Mouse (Mus musculus): ENCODE measurements at regions not wholly inside any gene's neighbourhood (a gene's known extent, or its start where the extent isn't known, plus 50 kb on each side); places are given as distances from the start of the nearest gene placed in this dataset.
"Not testable (repeated sequence)": the region's sequence is repeated elsewhere in the genome, so short reads cannot be mapped to it uniquely, and the experiment has no call there.

DNA sequence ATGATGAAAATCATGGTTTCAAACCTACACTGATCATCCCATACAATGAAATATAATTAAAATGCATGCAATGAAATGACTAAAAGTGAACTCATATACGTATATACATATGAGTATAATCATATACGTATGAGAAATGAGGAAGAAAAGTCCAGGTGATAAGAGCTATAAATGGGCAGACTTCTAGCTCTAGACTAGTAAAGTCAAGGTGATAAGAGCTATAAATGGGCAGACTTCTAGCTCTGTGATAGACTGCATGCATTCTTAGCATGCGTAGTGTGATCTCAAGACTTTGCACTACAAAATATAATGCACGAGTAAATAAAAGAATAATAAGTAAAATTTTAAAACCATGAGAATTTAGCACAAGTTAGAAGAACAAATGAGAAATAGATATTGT, 606.2 kb upstream of the Gpc5 start:
- Histone ChIP-seq H3K36me3 (replicated peaks) (no peaks in the 10 kb centered on the region), H3K4me1 (peaks cover 7% of the 10 kb centered on the region), H3K9me3 (no peaks in the 10 kb centered on the region), H3K27me3 (ENCODE audit: poor library complexity, severe bottlenecking) (no peaks in the 10 kb centered on the region), H3K4me3 (no peak overlapping the region), H3K27ac (no peak overlapping the region)
- no peak for DNase-seq (ENCODE audit: extremely low spot score, low spot score)
- WGBS = 98% methylated on average over 4 of the region's 4 CpGs

DNA sequence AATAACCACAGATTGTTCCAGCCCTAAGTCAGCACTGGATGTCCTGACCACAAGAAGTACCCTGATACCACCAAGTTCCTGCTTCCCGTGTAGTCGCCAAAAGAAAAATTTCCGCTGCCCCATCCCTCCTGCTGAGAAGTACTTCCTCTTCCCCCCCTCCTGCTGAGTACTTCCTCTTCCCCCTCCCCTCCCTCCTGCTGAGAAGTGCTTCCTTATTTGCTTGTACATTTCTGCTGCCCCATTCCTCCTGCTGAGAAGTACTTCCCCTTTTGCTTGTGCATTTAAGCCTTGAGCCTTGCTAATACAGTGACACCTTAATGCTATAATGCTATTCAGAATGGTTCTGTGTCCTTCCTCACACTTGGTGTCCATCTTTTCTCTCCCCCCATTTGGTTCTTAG, 598.6 kb upstream of the Gpc5 start:
- not testable (repeated sequence) for H3K27ac ChIP-seq; H3K36me3 ChIP-seq (replicated peaks); H3K27me3 ChIP-seq (ENCODE audit: poor library complexity, severe bottlenecking); DNase-seq (ENCODE audit: extremely low spot score, low spot score); H3K4me1 ChIP-seq; H3K4me3 ChIP-seq; H3K9me3 ChIP-seq
- WGBS = 100% methylated on average over 3 of the region's 3 CpGs

- H3K36me3 ChIP-seq (replicated peaks) = no peaks in the 10 kb centered on the region
- no peak overlapping the region for H3K27ac ChIP-seq
- H3K4me3 ChIP-seq = no peak overlapping the region
- no peaks in the 10 kb centered on the region for H3K27me3 ChIP-seq (ENCODE audit: poor library complexity, severe bottlenecking)
- DNase-seq (ENCODE audit: extremely low spot score, low spot score) = no peak
- no peaks in the 10 kb centered on the region for H3K9me3 ChIP-seq
- H3K4me1 ChIP-seq = no peaks in the 10 kb centered on the region
Observed at GRCm38 (mm10) chr14:114504976-114505375, 587.0 kb upstream of the Gpc5 start.

DNA sequence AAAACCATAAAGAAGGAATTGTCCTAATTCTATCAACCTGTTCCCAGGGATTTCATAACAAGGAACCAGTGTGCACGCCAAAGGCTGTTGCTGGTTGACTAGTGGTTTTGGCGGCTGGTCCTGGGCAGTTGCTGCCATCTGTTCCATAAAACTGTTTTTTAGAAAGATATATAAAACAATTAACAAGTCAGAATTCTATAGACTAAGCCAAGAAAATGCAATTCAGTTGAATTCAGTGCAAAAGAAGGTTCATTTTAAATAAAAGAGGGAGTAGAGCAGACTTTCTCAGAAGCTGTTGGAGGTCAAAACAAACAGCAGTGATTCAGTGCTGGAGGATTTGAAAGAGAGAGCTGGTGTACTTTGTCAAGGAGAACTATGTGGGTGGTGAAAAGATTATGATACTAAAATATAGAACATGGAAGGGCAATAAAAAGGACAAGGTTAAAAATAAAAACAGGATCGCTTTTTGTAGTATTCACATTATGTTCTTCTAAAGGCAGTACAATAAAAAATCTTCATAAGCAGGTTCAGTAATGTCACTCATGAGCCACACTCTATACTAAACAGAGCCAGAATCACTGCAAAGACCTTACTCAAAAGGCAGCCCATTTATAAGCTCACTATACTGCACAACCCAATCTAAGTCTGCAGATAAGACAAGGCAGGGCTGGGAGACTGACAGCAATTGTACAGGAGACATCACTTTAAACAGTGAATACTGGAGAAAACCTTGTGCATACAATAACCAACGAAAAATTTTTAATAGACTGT, 543.9 kb upstream of the Gpc5 start:
- Histone ChIP-seq H3K4me3 (no peak overlapping the region), H3K4me1 (no peaks in the 10 kb centered on the region), H3K27ac (no peak overlapping the region), H3K9me3 (no peaks in the 10 kb centered on the region), H3K36me3 (replicated peaks) (no peaks in the 10 kb centered on the region), H3K27me3 (ENCODE audit: poor library complexity, severe bottlenecking) (no peaks in the 10 kb centered on the region)
- no peak for DNase-seq (ENCODE audit: extremely low spot score, low spot score)
- 84% methylated on average over 4 of the region's 4 CpGs for WGBS

DNA sequence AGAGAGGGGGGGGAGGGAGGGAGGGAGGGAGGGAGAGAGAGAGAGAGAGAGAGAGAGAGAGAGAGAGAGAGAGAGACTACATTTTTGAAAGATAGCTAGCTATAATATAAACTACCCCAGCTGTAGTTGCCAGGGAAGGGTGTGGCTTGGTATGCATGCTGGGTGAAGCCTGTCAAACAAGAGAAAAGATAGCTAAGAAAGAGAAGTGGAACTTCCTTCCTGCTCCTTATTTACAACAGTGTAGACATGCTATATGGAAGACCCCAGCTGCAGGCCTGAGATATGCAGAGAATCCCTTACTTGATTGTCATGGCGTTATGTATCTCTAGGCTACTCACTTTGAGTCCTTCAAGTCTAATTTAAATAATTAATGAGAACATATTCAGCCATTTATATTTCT, 542.9 kb upstream of the Gpc5 start:
- Histone ChIP-seq H3K9me3 (no peaks in the 10 kb centered on the region), H3K27ac (no peak overlapping the region), H3K4me1 (no peaks in the 10 kb centered on the region), H3K27me3 (ENCODE audit: poor library complexity, severe bottlenecking) (no peaks in the 10 kb centered on the region), H3K36me3 (replicated peaks) (no peaks in the 10 kb centered on the region), H3K4me3 (no peak overlapping the region)
- no peak for DNase-seq (ENCODE audit: extremely low spot score, low spot score)
- whole genome bisulfite sequencing = 98% methylated on average over 1 of the region's 1 CpGs

GRCm38 (mm10) chr14:114566411-114567030, 525.5 kb upstream of the Gpc5 start:
- Histone ChIP-seq H3K27ac (no peak overlapping the region), H3K4me1 (no peaks in the 10 kb centered on the region), H3K27me3 (ENCODE audit: poor library complexity, severe bottlenecking) (no peaks in the 10 kb centered on the region), H3K36me3 (replicated peaks) (no peaks in the 10 kb centered on the region), H3K9me3 (no peaks in the 10 kb centered on the region), H3K4me3 (no peak overlapping the region)
- 47% methylated on average over 4 of the region's 4 CpGs for WGBS
- no peak for DNase-seq (ENCODE audit: extremely low spot score, low spot score)

GRCm38 (mm10) chr14:114567673-114568309, 524.2 kb upstream of the Gpc5 start:
- Histone ChIP-seq H3K36me3 (replicated peaks) (no peaks in the 10 kb centered on the region), H3K27me3 (ENCODE audit: poor library complexity, severe bottlenecking) (no peaks in the 10 kb centered on the region), H3K4me1 (no peaks in the 10 kb centered on the region), H3K27ac (no peak overlapping the region), H3K4me3 (no peak overlapping the region), H3K9me3 (no peaks in the 10 kb centered on the region)
- whole genome bisulfite sequencing = 25% methylated on average over 14 of the region's 14 CpGs
- peak; percentile 37 for DNase-seq (ENCODE audit: extremely low spot score, low spot score)

DNA sequence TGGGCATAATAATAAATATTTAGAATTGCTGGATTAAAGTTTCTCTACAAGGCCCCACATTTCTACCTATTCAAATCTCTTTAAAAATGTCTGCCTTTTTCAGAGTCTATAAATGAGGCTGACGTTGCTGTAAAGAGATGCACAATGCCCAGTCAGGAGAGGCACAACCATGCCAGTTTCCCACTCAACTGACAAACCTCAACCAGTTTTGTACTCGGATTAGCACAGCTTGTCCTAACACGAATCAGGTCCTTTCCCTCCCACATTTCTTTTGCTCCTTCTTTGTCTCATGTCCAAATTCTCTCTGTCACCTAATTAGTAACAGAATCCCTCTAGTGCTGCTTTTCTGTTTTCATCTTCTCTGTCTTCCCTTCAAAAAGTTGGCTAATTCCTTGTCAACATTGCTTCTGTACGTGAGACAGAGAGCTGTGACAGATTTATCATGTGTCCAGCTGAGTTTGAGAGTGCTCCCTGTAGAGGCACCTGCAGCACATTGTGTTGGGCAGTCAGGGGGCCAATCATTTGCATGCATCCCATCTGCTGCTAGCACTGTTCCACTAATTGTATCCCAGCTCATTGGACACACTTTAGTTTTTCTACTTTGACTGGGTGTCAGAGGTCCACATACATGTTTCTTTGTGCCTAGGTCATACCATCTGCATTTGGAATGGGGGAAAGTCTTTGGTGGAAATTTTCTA, 504.5 kb upstream of the Gpc5 start:
- 18% methylated on average over 4 of the region's 4 CpGs for WGBS
- H3K4me1 ChIP-seq = peaks cover 9% of the 10 kb centered on the region
- no peaks in the 10 kb centered on the region for H3K27me3 ChIP-seq (ENCODE audit: poor library complexity, severe bottlenecking)
- DNase-seq (ENCODE audit: extremely low spot score, low spot score) = no peak
- no peak overlapping the region for H3K27ac ChIP-seq
- no peak overlapping the region for H3K4me3 ChIP-seq
- no peaks in the 10 kb centered on the region for H3K9me3 ChIP-seq
- H3K36me3 ChIP-seq (replicated peaks) = no peaks in the 10 kb centered on the region

DNA sequence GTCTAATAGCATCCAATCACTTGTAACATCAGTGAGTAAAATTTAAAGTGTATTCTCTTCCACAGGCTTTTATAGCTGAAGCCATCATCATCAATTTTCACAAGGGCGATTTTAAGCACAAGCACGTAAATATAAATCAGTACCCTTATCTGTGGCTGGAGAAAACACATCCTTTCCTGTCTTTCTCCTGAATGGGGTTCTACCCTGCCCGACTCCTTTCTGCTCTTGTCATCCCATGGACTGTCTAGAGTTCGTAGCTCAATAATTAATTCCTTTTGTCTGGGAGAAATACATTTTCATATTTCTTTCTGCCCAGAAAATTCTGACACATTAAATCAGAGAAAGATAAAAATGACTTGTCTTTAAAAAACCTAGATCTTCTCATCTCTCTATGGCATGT, 482.7 kb upstream of the Gpc5 start:
- WGBS = 89% methylated on average over 4 of the region's 4 CpGs
- no peaks in the 10 kb centered on the region for H3K36me3 ChIP-seq (replicated peaks)
- DNase-seq (ENCODE audit: extremely low spot score, low spot score) = no peak

DNA sequence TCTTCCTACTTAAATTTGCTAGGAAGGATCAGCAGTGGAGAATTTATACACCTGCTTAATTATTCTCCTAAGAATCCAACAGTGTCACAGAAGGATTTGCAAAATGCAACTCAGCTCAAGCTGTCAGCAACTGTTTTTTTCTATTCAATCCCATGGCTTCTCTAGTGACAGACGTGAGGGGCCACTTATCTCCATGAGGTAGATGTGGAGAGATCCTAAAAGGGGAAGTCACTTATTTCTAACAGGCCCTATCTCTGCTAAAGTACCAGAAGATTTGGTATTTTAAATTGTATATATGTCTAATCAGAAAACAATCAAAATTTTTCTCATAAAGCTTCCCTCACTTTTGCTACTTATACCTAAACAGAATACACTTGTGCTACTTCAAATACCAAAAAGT, 479.6 kb upstream of the Gpc5 start:
- no peaks in the 10 kb centered on the region for H3K27me3 ChIP-seq (ENCODE audit: poor library complexity, severe bottlenecking)
- no peak overlapping the region for H3K27ac ChIP-seq
- WGBS = 72% methylated on average over 1 of the region's 1 CpGs
- no peak overlapping the region for H3K4me3 ChIP-seq
- H3K9me3 ChIP-seq = no peaks in the 10 kb centered on the region
- H3K4me1 ChIP-seq = no peaks in the 10 kb centered on the region
- H3K36me3 ChIP-seq (replicated peaks) = no peaks in the 10 kb centered on the region
- no peak for DNase-seq (ENCODE audit: extremely low spot score, low spot score)

More for the DNA sequence above, 482.7 kb upstream of the Gpc5 start:
- H3K27me3 ChIP-seq (ENCODE audit: poor library complexity, severe bottlenecking) = no peaks in the 10 kb centered on the region
- H3K4me1 ChIP-seq = no peaks in the 10 kb centered on the region
- H3K4me3 ChIP-seq = no peak overlapping the region
- H3K9me3 ChIP-seq = no peaks in the 10 kb centered on the region
- no peak overlapping the region for H3K27ac ChIP-seq

DNA sequence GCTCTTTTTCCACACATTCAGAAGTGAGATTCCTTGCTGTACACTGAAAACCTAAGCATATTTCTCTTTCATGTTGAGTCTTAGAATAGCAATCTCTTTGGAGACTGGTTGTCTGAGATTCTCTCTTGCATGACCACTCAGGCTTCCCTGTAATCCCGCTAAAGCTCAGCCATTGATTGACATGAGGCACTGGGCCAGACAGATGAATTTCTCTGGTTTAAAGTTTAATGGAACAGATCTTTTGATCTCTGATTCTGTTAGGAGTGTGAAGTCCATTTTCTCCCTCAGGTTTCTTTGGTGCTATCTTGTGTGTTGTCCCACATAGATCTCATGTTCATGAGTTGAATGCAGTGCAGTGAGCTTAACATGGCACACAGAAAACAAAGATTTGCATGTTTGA, 435.4 kb upstream of the Gpc5 start:
- H3K27ac ChIP-seq = no peak overlapping the region
- no peaks in the 10 kb centered on the region for H3K36me3 ChIP-seq (replicated peaks)
- no peaks in the 10 kb centered on the region for H3K4me1 ChIP-seq
- WGBS = 75% methylated on average over 1 of the region's 1 CpGs
- DNase-seq (ENCODE audit: extremely low spot score, low spot score) = no peak
- H3K9me3 ChIP-seq = no peaks in the 10 kb centered on the region
- H3K27me3 ChIP-seq (ENCODE audit: poor library complexity, severe bottlenecking) = no peaks in the 10 kb centered on the region
- no peak overlapping the region for H3K4me3 ChIP-seq

DNA sequence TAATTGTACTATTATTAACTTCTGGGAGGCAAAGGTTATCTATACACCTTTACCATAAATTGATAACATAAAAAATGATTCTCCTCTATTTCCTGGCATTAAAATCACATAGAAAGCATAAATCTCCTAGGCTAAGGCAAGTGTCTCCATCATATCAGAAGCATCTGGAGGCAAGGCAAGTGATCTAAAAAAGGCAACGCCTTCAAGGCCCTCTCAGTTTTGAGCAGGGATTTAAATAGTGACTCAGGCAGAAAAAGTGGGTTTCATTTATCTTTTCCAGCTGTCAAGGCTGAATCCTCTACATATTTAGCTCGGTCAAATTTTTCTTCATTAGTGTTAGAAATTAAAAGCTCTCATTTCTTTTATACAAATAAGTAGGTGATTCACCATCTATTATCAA, 430.0 kb upstream of the Gpc5 start:
- no peak for DNase-seq (ENCODE audit: extremely low spot score, low spot score)
- no peaks in the 10 kb centered on the region for H3K27me3 ChIP-seq (ENCODE audit: poor library complexity, severe bottlenecking)
- no peaks in the 10 kb centered on the region for H3K36me3 ChIP-seq (replicated peaks)
- 86% methylated on average over 2 of the region's 2 CpGs for WGBS
- no peak overlapping the region for H3K4me3 ChIP-seq
- no peaks in the 10 kb centered on the region for H3K9me3 ChIP-seq
- H3K4me1 ChIP-seq = no peaks in the 10 kb centered on the region
- no peak overlapping the region for H3K27ac ChIP-seq

GRCm38 (mm10) chr14:114685133-114685532, 406.9 kb upstream of the Gpc5 start:
- 74% methylated on average over 1 of the region's 1 CpGs for WGBS
- DNase-seq (ENCODE audit: extremely low spot score, low spot score) = no peak

More at GRCm38 (mm10) chr14:114685133-114685532, 406.9 kb upstream of the Gpc5 start:
- Histone ChIP-seq H3K9me3 (no peaks in the 10 kb centered on the region), H3K4me1 (no peaks in the 10 kb centered on the region), H3K4me3 (no peak overlapping the region), H3K27me3 (ENCODE audit: poor library complexity, severe bottlenecking) (no peaks in the 10 kb centered on the region), H3K36me3 (replicated peaks) (no peaks in the 10 kb centered on the region), H3K27ac (no peak overlapping the region)

Measured in forebrain, embryonic 10.5 days (tissue).